Mouse (Mus musculus) hindbrain, embryonic 11.5 days (tissue): ENCODE results near the gene Adm. TPM values are rescaled to one million over a fixed set of nuclear protein-coding genes. Genes with fewer than 3 reads are reported as not detected.

Source experiments
- ATAC-seq: fragments of 200-750 bp; cut with Nextera tagmentation; 2 replicates; pipeline ENCODE4 v1.8.0; 2017; ENCODE audit warnings: mild to moderate bottlenecking, moderate TSS enrichment, moderate library complexity; ENCODE audit not compliant: low FRiP score
- DNase-seq: peaks from one replicate; pipeline ENCODE4 v3.0.0-alpha.2; 2015; ENCODE audit warnings: low spot score
- H3K27ac ChIP-seq: fragments of 300-500 bp; sonication (generic); 2 replicates; pipeline ENCODE4 v1.5.1; 2014; ENCODE audit warnings: mild to moderate bottlenecking, low read depth, low read length
- H3K27me3 ChIP-seq: fragments of 300-500 bp; sonication (generic); 2 replicates; pipeline ENCODE4 v1.6.1; 2014; ENCODE audit warnings: mild to moderate bottlenecking, low read length, moderate library complexity, mixed read lengths; ENCODE audit not compliant: control insufficient read depth, insufficient read depth
- H3K36me3 ChIP-seq: fragments of 300-500 bp; sonication (generic); 2 replicates; pipeline ENCODE4 v1.6.1; 2014; ENCODE audit warnings: mild to moderate bottlenecking, low read length, moderate library complexity, mixed read lengths; ENCODE audit not compliant: control insufficient read depth, insufficient read depth
- H3K4me1 ChIP-seq: fragments of 300-500 bp; sonication (generic); replicated peaks from 2 replicates; pipeline ENCODE4 v1.6.1; 2014; ENCODE audit warnings: low read length, mixed read lengths; ENCODE audit not compliant: control insufficient read depth, insufficient read depth
- H3K4me2 ChIP-seq: fragments of 300-500 bp; sonication (generic); replicated peaks from 2 replicates; pipeline ENCODE4 v1.6.1; 2014; ENCODE audit warnings: mild to moderate bottlenecking, low read depth, low read length
- H3K4me3 ChIP-seq: fragments of 300-500 bp; sonication (generic); 2 replicates; pipeline ENCODE4 v1.5.1; 2014; ENCODE audit warnings: low read depth, low read length
- H3K9ac ChIP-seq: fragments of 300-500 bp; sonication (generic); 2 replicates; pipeline ENCODE4 v1.6.1; 2014; ENCODE audit warnings: low read depth, low read length
- H3K9me3 ChIP-seq: fragments of 300-500 bp; sonication (generic); 2 replicates; pipeline ENCODE4 v1.6.1; 2016; ENCODE audit warnings: low read length; ENCODE audit not compliant: control insufficient read depth
- WGBS: fragments of 180-500 bp; shearing (Covaris S2); extraction: QIAGEN DNeasy Blood & Tissue Kit; methylation state at CpG from one replicate; pipeline ENCODE4 v1.1.7; 2014; 5-methylcytosine and 5-hydroxymethylcytosine counted together
- polyA plus RNA-seq: library from polyadenylated mRNA; unstranded; fragments of >200 nt; fragmentation: Nextera tagmentation; extraction: Ambion mirVana; gene quantifications from 2 replicates; pipeline ENCODE4 v1.2.1, GENCODE M21; 2014

Adm gene
- polyA plus RNA-seq, 1 experiment from 2014 or later, result 5.0 TPM

DNA sequence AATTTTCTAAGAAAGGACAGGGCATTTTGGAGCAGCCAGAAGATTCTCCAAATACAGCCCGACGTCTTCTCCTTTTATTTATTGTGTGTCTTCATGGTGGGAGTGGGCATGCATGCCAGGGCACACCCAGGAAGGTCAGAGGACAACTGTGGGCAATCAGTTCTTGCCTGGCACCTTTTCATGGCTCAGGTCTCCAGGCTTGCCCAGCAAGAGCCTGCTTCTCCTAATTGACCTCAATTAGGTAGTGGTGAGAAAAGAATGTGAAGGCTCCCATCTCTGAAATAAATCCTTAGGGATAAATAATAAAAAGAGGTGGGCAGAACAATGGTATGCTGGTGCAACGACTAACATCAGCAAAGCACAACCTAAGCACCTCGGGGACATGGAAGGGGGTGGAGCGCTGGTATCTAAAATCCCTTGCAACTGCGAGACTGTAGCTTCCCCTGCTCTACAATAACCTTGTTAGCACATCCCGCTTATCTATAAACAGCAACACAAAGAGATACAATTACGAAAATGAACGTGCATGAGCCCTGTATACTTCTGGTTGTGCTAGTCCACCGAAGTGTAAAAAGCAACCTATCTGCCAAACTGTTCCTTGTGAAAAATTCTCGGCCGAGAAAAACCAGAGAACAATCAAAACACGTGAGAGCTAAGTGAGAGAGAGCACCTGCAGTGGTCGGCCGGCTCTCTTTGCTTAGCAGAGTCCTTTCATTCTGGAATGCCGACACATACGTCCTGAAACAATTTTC lies 13.9 kb upstream of the Adm start:
- Histone ChIP-seq H3K4me2 (peak overlapping the region; percentile 47), H3K4me1 (peaks cover 3% of the 10 kb centered on the region; the same call in 1 of the 2 replicates), H3K9me3 (no peaks in the 10 kb centered on the region), H3K4me3 (peak overlapping the region; percentile 94), H3K27me3 (no peaks in the 10 kb centered on the region; the same call in 1 of the 2 replicates), H3K27ac (peak overlapping the region; percentile 96), H3K9ac (peak overlapping the region; percentile 90), H3K36me3 (no peaks in the 10 kb centered on the region)
- ATAC-seq (no peak), DNase-seq (no peak)
- 3% methylated on average over 17 of the region's 17 CpGs for WGBS

DNA sequence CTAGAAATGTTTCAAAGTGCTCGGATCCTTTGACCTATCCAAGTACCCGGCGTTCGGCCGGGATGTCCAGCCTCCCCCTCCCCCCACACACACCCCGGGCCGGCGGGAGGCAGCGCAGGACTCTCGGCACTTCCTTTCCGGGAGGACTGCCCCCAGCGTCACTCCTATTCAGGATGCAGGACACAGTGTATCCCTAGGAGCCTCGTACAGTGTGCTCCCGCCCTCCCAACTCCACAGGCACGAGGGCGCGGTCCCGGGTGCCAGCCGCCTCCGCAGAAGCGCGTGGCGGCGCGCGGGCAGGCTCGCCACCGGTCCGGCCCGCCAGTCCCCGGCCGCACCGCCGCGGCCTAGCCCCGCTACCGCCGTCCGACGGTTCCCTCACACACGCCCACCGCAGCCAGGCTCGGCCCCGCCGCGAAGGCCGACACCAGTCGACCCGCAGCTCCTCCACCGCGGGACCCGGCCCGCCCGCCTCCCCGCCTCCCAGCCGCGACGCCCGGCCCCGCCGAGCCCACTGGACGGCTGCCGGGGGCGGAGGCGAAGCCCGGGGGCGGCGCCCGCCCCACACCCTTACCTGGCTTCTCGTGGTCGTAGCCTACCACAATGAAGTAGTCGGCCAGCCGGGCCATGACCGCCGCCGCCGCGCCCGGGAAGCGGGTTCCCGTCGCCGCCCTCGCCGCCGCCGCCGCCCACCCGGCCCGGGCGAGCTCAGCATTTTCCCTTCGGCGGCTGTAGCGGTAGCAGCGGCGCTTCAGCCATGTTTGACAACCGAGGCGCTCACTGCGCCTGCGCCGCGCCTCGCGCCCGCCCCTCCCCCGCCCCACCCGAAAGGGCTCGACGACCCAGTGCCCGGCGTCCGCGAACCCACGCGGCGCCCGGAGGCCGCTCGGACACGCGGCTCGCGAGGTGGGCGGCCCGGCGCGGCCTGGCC lies 13.1 kb upstream of the Adm start, which contains the start of gene Sbf2:
TSS of gene Sbf2 (minus strand) at position 790 of the 931 bp plus-strand sequence.
- Histone ChIP-seq H3K4me1 (peaks cover 3% of the 10 kb centered on the region; the same call in 1 of the 2 replicates), H3K27me3 (no peaks in the 10 kb centered on the region; the same call in 1 of the 2 replicates), H3K36me3 (no peaks in the 10 kb centered on the region), H3K4me2 (peak within 1 kb of the TSS; percentile 47), H3K9me3 (no peaks in the 10 kb centered on the region), H3K4me3 (peak within 1 kb of the TSS; percentile 94), H3K27ac (peak within 1 kb of the TSS; percentile 96), H3K9ac (peak within 1 kb of the TSS; percentile 90)
- under 1% methylated on average over 37 of the region's 127 CpGs for WGBS
- ATAC-seq (peak; percentile 94), DNase-seq (peak; percentile 93)

DNA sequence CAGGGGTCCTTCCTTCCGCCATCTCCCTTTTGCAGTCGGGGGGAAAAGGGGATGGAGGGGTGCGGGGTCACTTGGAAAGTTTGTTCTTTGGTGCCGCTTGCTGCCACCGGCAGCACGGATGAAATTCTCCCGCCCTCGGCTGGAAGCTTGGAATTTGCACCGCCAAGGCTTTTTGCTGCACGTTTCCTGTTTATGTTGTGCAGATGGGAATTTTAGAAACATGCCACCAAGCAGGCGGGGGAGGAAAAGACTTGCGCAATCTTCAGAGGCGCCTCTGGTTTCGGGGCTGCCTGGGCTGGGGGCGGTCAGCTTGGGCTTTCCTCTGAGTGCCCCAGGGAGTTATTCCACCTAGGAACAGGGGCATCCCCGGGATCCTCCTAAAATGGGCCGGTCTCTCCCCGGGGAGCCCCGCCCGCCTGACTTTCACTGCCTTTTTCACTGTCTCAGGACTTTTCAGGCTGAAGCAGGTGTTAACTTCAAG lies 12.3 kb upstream of the Adm start:
- Histone ChIP-seq H3K4me2 (peak overlapping the region; percentile 47), H3K36me3 (no peaks in the 10 kb centered on the region), H3K9ac (peak overlapping the region; percentile 90), H3K4me1 (peaks cover 3% of the 10 kb centered on the region; the same call in 1 of the 2 replicates), H3K27me3 (no peaks in the 10 kb centered on the region; the same call in 1 of the 2 replicates), H3K9me3 (no peaks in the 10 kb centered on the region), H3K4me3 (peak overlapping the region; percentile 94), H3K27ac (peak overlapping the region; percentile 96)
- ATAC-seq (peak; percentile 31), DNase-seq (peak; percentile 66)
- under 1% methylated on average over 20 of the region's 20 CpGs for WGBS

DNA sequence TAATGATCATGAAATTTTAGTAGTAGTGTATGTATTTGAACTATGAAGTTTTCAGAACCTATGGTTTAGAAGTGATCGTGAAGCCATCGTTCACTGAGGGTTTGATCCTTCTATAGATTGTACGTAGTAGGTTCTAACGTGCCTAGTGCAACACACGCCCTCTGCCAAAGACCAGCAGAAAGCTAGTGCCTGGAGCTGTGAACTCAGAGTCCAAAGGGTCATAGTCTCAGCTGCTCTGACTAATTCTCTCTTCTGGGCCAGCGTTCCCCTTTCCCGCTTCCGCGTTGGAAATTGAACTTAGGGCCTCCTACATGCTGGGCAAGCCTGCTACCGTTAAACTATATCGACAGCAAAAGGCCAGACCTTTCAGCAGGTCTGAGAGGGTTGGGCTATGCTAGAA lies 11.7 kb upstream of the Adm start:
- Histone ChIP-seq H3K4me3 (peak overlapping the region; percentile 94; the same call in 1 of the 2 replicates), H3K9ac (no peak overlapping the region), H3K9me3 (no peaks in the 10 kb centered on the region), H3K36me3 (no peaks in the 10 kb centered on the region), H3K4me2 (peak overlapping the region; percentile 47), H3K27ac (no peak overlapping the region), H3K27me3 (no peaks in the 10 kb centered on the region; the same call in 1 of the 2 replicates), H3K4me1 (peaks cover 3% of the 10 kb centered on the region; the same call in 1 of the 2 replicates)
- ATAC-seq, result no peak
- peak; percentile 26 for DNase-seq
- 7% methylated on average over 11 of the region's 11 CpGs for WGBS

DNA sequence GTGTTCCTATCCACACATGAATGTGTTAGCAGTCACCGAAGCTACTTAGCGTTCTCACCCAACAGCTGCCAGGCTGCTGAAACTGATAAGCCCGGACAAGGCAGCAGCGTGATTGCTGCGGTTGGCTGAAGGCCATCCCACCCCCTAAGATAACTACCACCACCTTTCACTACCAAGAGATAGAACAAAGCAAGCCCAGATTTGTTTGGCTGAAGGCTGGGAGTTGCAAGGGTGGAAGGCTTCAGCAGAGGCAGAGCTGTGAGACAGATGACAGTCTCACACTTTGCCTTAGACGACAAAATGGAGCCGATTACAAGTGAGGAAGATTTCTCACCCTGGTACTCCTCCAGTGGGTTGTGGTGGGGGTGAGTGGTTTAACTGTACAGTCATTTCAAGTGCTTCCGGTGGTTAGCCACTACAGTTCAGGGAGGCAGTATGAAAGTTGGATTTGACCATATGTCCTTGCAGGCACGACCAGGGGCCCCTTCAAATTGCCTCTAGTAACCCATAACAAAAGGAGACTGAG lies 8.3 kb upstream of the Adm start:
- Histone ChIP-seq H3K4me3 (no peak overlapping the region), H3K9me3 (no peaks in the 10 kb centered on the region), H3K27me3 (peaks cover 3% of the 10 kb centered on the region; the same call in 1 of the 2 replicates), H3K9ac (no peak overlapping the region), H3K36me3 (no peaks in the 10 kb centered on the region), H3K27ac (no peak overlapping the region), H3K4me2 (no peak overlapping the region), H3K4me1 (no peaks in the 10 kb centered on the region)
- DNase-seq (no peak), ATAC-seq (no peak)
- 63% methylated on average over 9 of the region's 9 CpGs for WGBS

DNA sequence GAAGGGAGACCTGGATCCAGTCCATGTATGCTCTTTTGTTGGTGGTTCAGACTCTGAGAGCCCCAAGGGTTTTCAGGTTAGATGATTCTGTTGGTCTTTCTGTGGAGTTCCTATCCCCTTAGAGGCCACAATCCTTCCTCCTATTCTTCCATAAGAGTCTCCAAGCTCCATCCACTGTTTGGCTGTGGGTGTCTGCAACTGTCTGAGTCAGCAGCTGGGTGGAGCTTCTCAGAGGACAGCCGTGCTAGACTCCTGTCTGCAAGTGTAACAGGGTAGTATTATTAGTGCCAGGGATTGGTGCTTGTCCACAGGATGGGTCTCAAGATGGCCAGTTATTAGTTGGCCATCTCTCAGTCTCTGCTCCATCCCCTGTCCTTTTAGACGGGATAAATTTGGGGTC lies 3.4 kb upstream of the Adm start:
- no peaks in the 10 kb centered on the region for H3K9me3 ChIP-seq
- no peak overlapping the region for H3K4me3 ChIP-seq
- DNase-seq, result no peak
- 65% methylated on average over 2 of the region's 2 CpGs for WGBS
- H3K36me3 ChIP-seq, result no peaks in the 10 kb centered on the region
- peaks cover 46% of the 10 kb centered on the region for H3K27me3 ChIP-seq
- H3K4me2 ChIP-seq, result no peak overlapping the region
- no peak for ATAC-seq
- H3K4me1 ChIP-seq, result peaks cover 13% of the 10 kb centered on the region
- no peak overlapping the region for H3K27ac ChIP-seq
- H3K9ac ChIP-seq, result no peak overlapping the region

DNA sequence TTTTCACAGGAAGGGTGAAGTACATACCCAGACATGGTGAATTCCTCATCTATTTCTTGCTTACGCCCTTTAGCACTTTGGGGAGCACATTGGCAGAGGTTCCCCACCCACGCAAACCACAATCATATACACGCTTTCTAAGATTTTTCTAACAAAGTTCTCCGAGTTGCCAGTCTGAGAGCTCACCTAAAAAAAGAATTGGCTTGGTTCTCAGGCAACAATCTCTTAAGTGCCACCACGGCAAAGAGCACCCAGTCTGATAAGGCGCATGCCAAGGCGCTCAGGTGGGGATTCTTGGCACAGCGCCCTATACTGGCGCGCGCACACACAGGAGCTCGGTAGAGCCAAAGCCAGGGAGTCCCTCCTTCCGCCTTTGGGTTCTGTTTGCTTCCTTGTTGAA lies 2.5 kb upstream of the Adm start:
- Histone ChIP-seq H3K27me3 (peaks cover 54% of the 10 kb centered on the region), H3K4me3 (no peak overlapping the region), H3K27ac (no peak overlapping the region), H3K4me1 (peaks cover 15% of the 10 kb centered on the region), H3K36me3 (no peaks in the 10 kb centered on the region), H3K4me2 (no peak overlapping the region), H3K9me3 (no peaks in the 10 kb centered on the region), H3K9ac (no peak overlapping the region)
- DNase-seq, result no peak
- WGBS, result 83% methylated on average over 13 of the region's 13 CpGs
- no peak for ATAC-seq

DNA sequence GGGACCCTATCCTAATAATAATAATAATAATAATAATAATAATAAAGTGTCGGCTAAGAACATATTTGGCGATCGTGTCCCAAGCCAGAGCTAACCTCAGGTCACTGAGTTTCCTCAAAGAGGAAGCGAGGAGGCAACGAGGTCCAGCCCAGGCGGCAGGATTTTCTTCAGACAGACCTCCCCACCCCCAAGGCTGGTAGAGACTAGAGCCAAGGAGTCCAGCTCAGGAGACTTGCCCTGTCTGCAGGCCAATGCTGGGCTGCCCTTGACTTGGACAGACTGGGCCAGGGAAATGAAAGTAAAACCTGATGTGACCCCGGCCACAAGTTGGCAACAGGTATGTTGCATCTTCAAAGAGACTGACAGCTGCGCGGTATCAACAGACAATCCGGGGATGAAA lies 2.0 kb upstream of the Adm start:
- H3K4me2 ChIP-seq, result no peak overlapping the region
- no peaks in the 10 kb centered on the region for H3K36me3 ChIP-seq
- H3K27me3 ChIP-seq, result peaks cover 56% of the 10 kb centered on the region
- DNase-seq (peak; percentile 15), ATAC-seq (no peak)
- whole genome bisulfite sequencing, result 57% methylated on average over 10 of the region's 10 CpGs
- H3K9me3 ChIP-seq, result no peaks in the 10 kb centered on the region
- H3K27ac ChIP-seq, result no peak overlapping the region
- peaks cover 16% of the 10 kb centered on the region for H3K4me1 ChIP-seq
- no peak overlapping the region for H3K9ac ChIP-seq
- no peak overlapping the region for H3K4me3 ChIP-seq
